Mouse (Mus musculus) cortical plate, adult 2 months (tissue): ENCODE results near the gene Kctd2. TPM values are rescaled to one million over a fixed set of nuclear protein-coding genes. Genes with fewer than 3 reads are reported as not detected.
"Not testable (repeated sequence)": the region's sequence is repeated elsewhere in the genome, so short reads cannot be mapped to it uniquely, and the experiment has no call there.

ENCODE experiments used
- H3K27ac ChIP-seq: fragments of 200-500 bp; 2 replicates; pipeline ENCODE4 v1.5.1; 2012; ENCODE audit warnings: low read length, control low read depth, inconsistent platforms; ENCODE audit not compliant: insufficient read depth
- H3K4me1 ChIP-seq: fragments of 200-500 bp; 2 replicates; pipeline ENCODE4 v1.6.1; 2011; ENCODE audit warnings: low read length; ENCODE audit not compliant: control insufficient read depth, insufficient read depth
- H3K4me3 ChIP-seq: fragments of 200-500 bp; 2 replicates; pipeline ENCODE4 v1.5.1; 2011; ENCODE audit warnings: mild to moderate bottlenecking, low read length, control low read depth; ENCODE audit not compliant: insufficient read depth
- CTCF ChIP-seq: fragments of 200-500 bp; IDR thresholded peaks from 2 replicates; pipeline ENCODE4 v1.5.1; 2011; ENCODE audit warnings: mild to moderate bottlenecking, control low read depth, low read length; ENCODE audit not compliant: insufficient read depth; ENCODE audit errors: extremely low read depth
- POLR2A ChIP-seq: fragments of 200-500 bp; IDR thresholded peaks from 2 replicates; pipeline ENCODE4 v1.6.1; 2011; ENCODE audit warnings: mild to moderate bottlenecking, low read length, control low read depth; ENCODE audit not compliant: insufficient read depth; ENCODE audit errors: extremely low read depth
- polyA plus RNA-seq: library from polyadenylated mRNA; depleted of rRNA; stranded (reverse); fragments of >200 nt; gene quantifications from 2 replicates; pipeline ENCODE4 v1.2.3, GENCODE M21; 2012

Gene Kctd2
- polyA plus RNA-seq, 1 experiment = 75.0 TPM

DNA sequence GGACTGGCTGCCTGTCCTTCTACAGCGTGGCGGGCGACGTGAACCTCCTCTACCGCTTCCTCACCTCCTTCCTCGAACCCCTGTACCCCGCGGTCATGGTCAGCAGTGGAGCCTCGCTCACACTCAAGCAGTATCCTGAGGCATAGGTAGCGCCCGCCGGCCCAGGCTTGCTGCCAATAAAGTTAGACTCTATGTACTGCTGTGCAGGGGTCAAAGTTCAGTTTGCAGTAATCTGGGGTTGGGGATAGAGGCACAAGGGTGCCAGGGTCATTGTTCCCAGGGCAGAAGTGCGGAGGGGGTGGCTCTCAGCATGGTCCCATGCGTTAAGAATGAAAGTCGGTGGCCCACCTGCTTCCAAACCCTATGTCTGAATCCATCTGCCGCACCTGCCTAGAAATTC, 28.1 kb downstream of the Kctd2 start:
- no peaks in the 10 kb centered on the region for H3K4me1 ChIP-seq
- H3K4me3 ChIP-seq = no peak overlapping the region
- H3K27ac ChIP-seq = no peak overlapping the region
- TF ChIP-seq CTCF (no peak), POLR2A (no peak)

DNA sequence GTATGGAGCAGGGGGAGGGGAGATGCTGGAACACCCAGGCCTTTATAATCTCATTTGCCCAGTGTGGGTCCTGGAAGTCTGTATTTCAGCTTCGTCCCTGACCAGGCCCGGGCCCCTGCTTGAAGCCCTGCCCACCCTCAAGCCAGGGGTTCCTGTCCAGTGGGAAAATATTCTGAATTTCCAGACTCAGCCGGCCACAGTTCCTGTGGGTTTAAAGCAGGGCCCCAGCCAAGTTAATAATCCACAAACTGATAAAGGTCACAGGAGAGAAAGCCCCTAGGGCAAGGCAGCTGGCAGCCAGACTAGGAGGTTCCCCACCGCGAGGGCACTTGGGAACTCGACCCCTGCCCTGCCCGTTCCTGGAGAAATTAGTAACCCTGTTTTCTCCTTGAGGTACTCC, 29.1 kb downstream of the Kctd2 start:
- TF ChIP-seq POLR2A (no peak), CTCF (no peak)
- Histone ChIP-seq H3K4me3 (no peak overlapping the region), H3K4me1 (no peaks in the 10 kb centered on the region), H3K27ac (no peak overlapping the region)

DNA sequence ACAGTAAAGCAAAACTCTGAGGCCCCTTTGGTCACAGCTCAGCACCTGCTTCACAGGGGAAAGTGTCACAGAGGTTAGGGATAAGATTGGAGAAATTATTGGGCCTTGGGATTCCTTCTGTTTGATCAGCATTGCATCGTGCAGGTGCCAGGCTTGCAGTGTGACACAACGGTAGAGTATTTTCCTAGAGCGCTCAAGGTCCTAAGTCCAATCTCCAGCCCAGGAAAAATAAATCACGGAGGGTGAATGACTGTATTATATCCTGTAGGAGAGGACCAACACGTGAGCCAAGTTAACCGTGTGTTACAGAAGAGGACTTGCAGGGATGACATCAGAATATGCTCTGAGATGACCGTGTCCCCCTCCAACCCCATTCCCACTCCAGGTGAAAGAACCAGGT, 30.2 kb downstream of the Kctd2 start:
- H3K4me3 ChIP-seq = no peak overlapping the region
- no peak overlapping the region for H3K27ac ChIP-seq
- no peaks in the 10 kb centered on the region for H3K4me1 ChIP-seq
- TF ChIP-seq CTCF = no peak
- no peak for TF ChIP-seq POLR2A

GRCm38 (mm10) chr11:115451781-115452241, 31.9 kb downstream of the Kctd2 start:
- H3K4me3 ChIP-seq = no peak overlapping the region
- H3K27ac ChIP-seq = no peak overlapping the region
- TF ChIP-seq CTCF = no peak
- H3K4me1 ChIP-seq = no peaks in the 10 kb centered on the region

GRCm38 (mm10) chr11:115452281-115452860, 32.4 kb downstream of the Kctd2 start:
- Histone ChIP-seq H3K4me3 (no peak overlapping the region), H3K27ac (no peak overlapping the region), H3K4me1 (no peaks in the 10 kb centered on the region)
- no peak for TF ChIP-seq CTCF
- TF ChIP-seq POLR2A = no peak

- Histone ChIP-seq H3K4me3 (no peak overlapping the region), H3K4me1 (no peaks in the 10 kb centered on the region), H3K27ac (no peak overlapping the region)
- TF ChIP-seq POLR2A = no peak
- no peak for TF ChIP-seq CTCF
Observed at GRCm38 (mm10) chr11:115453306-115453705, 33.4 kb downstream of the Kctd2 start.

DNA sequence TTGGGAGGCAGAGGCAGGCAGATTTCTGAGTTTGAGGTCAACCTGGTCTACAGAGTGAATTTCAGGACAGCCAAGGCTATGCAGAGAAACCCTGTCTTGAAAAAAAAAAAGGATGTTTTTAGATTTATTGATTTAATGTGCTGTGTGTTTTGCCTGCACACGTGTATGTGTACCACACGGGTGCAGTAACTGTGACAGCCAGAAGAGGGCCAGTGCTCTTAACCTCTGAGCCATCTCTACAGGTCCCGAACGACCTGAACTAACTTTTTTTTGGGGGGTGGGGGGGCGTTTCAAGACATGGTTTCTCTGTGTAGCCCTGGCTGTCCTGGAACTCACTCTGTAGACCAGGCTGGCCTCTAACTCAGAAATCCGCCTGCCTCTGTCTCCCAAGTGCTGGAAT, 34.9 kb downstream of the Kctd2 start:
- not testable (repeated sequence) for H3K4me1 ChIP-seq, H3K4me3 ChIP-seq, H3K27ac ChIP-seq

DNA sequence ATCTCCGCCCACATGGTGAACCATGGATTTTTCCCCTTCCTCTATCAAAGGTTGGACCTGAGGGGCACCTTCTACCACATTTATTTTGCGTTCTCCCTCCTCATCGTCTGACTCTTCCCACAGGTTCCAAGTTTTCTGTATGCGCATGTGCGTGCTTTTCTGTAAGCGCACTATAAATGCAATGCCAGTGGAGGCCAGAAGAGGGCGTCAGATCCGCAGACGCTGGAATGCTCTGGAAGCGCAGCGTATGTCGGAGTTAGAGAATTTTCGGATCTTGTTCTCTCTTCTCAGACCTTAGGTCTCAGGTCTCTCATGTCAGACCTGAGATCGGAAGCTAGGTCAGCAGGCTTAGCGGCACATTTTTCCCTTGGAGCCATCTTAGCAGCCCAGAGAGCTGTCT, 35.7 kb downstream of the Kctd2 start:
- Histone ChIP-seq H3K27ac (no peak overlapping the region), H3K4me1 (no peaks in the 10 kb centered on the region), H3K4me3 (no peak overlapping the region)
- no peak for TF ChIP-seq CTCF

DNA sequence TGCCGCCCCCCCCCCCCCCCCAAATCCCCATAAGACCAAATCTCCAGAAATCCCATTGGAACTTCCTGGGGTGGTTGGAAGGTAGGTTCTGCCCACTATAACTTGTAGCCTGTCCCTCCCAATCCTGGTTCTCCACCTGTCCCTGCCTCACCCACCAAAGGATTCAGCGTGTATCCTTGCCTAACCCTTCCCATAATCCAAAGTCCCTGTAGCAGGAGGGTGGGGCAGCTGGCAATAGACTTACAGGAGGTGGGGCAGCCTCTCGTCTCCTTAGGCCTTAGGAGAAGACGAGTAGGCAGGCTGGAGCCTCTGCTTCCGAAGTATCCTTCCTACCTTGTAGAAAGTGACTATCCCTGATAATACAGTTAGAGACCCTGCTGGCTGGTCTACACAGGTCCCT, 36.3 kb downstream of the Kctd2 start:
- TF ChIP-seq POLR2A (no peak), CTCF (no peak)
- H3K27ac ChIP-seq = no peak overlapping the region
- no peaks in the 10 kb centered on the region for H3K4me1 ChIP-seq
- no peak overlapping the region for H3K4me3 ChIP-seq

DNA sequence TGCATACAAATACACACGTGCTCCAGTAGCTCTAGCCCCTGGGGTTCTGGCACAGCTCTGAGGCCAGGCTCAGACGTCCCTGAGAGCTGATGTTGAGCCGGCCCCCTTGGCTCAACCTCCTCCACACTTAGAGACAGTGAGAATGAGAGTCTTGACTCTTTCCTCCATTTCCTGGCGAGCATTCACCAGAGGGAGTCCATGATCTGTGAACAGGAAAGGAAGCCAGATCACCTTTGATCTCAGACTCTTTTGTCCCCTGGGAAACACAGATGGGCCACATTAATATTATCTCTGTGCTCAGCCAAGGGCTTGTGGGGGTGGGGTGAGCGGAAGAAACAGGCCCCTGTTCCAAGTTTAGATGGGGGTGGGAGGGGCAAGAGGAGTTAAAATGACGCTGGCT, 37.5 kb downstream of the Kctd2 start:
- Histone ChIP-seq H3K27ac (no peak overlapping the region), H3K4me1 (no peaks in the 10 kb centered on the region), H3K4me3 (no peak overlapping the region)
- TF ChIP-seq CTCF = no peak
- TF ChIP-seq POLR2A = no peak

DNA sequence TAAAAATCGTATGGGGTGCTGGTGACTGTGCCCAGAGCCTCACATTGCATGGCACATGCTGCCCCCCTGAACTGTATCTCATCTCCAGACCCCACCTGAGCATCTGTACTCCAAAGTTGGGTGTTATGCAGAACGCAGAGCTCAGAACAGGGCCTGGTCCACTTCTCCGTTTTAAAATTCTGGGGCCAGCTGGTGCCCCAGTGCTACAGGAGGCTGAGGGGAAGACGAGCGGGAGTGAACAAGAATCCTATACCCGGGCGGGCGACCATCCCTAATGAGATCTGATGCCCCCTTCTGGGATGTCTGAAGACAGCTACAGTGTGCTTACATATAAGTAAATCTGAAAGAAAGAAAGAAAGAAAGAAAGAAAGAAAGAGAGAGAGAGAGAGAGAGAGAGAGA, 41.0 kb downstream of the Kctd2 start:
- Histone ChIP-seq H3K4me1 (no peaks in the 10 kb centered on the region), H3K4me3 (no peak overlapping the region), H3K27ac (no peak overlapping the region)

More for the DNA sequence above, 41.0 kb downstream of the Kctd2 start:
- TF ChIP-seq POLR2A = no peak
- TF ChIP-seq CTCF = no peak
